Mouse (Mus musculus): Measurements from ENCODE around the gene 2410137M14Rik. TPM values are rescaled to one million over a fixed set of nuclear protein-coding genes. Genes with fewer than 3 reads are reported as not detected.

2410137M14Rik gene
- total and polyA plus RNA-seq, 2 experiments from 2014 or later = 0.18 TPM; not detected in 1

DNA sequence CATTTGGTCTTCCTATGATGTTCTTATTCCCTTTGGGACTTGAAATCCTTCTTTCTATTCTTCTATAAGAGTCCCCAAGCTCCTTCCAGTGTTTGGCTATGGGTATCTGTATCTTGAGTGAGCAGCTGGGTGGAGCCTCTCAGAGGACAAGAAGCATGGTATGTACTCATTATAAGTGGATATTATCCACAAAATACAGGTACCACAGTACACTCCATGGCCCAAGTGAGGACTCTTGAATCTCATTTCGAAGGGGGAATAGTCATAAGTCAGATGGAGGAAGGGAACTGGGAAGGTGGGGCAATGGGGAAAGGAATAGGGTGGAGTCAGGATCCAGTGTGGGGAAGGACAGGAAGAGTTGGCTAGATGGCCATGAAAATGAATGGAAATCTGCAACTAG lies 28.0 kb downstream of the 2410137M14Rik start:
- H3K27me3 ChIP-seq (ENCODE audit: control insufficient read depth, insufficient read depth, low read length) = no peaks in the 10 kb centered on the region
- no peak overlapping the region for H3K27ac ChIP-seq (ENCODE audit: low read depth)
- no peak overlapping the region for H3K4me2 ChIP-seq (ENCODE audit: low read depth, low read length)
- DNase-seq (ENCODE audit: low spot score) = no peak
- peaks cover 8% of the 10 kb centered on the region; the same call in 1 of the 2 replicates for H3K4me1 ChIP-seq (ENCODE audit: control insufficient read depth, insufficient read depth)
- ATAC-seq (ENCODE audit: insufficient read depth, low read depth) = no peak
- H3K9ac ChIP-seq (replicated peaks; ENCODE audit: low read depth, low read length) = no peak overlapping the region
- H3K9me3 ChIP-seq (replicated peaks; ENCODE audit: control insufficient read depth, low read length) = no peaks in the 10 kb centered on the region
- peaks cover 30% of the 10 kb centered on the region for H3K36me3 ChIP-seq (replicated peaks; ENCODE audit: control insufficient read depth, insufficient read depth, low read length)
- no peak for TF ChIP-seq EP300 (IDR thresholded peaks at IDR 0.05; ENCODE audit: low read depth)
- TF ChIP-seq CTCF (IDR thresholded peaks at IDR 0.05; ENCODE audit: low read depth) = no peak
- H3K4me3 ChIP-seq (ENCODE audit: low read depth, low read length) = no peak overlapping the region
- 88% methylated on average over 1 of the region's 1 CpGs for WGBS

DNA sequence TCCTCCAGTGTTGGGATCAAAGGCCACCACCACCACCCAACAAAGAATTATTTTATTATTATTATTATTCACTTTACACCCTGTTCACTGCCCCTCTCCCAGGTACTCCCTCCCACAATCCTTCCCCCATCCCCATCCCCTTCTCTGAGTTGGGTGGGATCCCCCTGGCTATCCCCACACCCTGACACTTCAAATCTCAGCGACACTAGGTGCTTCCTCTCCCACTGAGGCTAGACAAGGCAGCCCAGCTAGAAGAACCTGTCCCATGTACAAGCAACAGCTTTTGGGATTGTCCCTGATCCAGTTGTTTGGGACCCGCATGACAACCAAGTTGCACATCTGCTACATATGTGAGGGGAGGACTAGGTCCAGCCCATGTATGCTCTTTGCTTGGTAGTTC lies 28.4 kb downstream of the 2410137M14Rik start:
- H3K36me3 ChIP-seq (replicated peaks; ENCODE audit: control insufficient read depth, insufficient read depth, low read length) = peaks cover 30% of the 10 kb centered on the region
- no peak overlapping the region for H3K27ac ChIP-seq (ENCODE audit: low read depth)
- H3K4me3 ChIP-seq (ENCODE audit: low read depth, low read length) = no peak overlapping the region
- ATAC-seq (ENCODE audit: insufficient read depth, low read depth) (no peak), DNase-seq (ENCODE audit: low spot score) (no peak)
- TF ChIP-seq CTCF (IDR thresholded peaks at IDR 0.05; ENCODE audit: low read depth) (no peak), EP300 (IDR thresholded peaks at IDR 0.05; ENCODE audit: low read depth) (no peak)
- no peaks in the 10 kb centered on the region for H3K9me3 ChIP-seq (replicated peaks; ENCODE audit: control insufficient read depth, low read length)
- no peak overlapping the region for H3K4me2 ChIP-seq (ENCODE audit: low read depth, low read length)
- H3K4me1 ChIP-seq (ENCODE audit: control insufficient read depth, insufficient read depth) = peaks cover 8% of the 10 kb centered on the region; the same call in 1 of the 2 replicates
- H3K9ac ChIP-seq (replicated peaks; ENCODE audit: low read depth, low read length) = no peak overlapping the region
- WGBS = 84% methylated on average over 2 of the region's 2 CpGs
- no peaks in the 10 kb centered on the region for H3K27me3 ChIP-seq (ENCODE audit: control insufficient read depth, insufficient read depth, low read length)

DNA sequence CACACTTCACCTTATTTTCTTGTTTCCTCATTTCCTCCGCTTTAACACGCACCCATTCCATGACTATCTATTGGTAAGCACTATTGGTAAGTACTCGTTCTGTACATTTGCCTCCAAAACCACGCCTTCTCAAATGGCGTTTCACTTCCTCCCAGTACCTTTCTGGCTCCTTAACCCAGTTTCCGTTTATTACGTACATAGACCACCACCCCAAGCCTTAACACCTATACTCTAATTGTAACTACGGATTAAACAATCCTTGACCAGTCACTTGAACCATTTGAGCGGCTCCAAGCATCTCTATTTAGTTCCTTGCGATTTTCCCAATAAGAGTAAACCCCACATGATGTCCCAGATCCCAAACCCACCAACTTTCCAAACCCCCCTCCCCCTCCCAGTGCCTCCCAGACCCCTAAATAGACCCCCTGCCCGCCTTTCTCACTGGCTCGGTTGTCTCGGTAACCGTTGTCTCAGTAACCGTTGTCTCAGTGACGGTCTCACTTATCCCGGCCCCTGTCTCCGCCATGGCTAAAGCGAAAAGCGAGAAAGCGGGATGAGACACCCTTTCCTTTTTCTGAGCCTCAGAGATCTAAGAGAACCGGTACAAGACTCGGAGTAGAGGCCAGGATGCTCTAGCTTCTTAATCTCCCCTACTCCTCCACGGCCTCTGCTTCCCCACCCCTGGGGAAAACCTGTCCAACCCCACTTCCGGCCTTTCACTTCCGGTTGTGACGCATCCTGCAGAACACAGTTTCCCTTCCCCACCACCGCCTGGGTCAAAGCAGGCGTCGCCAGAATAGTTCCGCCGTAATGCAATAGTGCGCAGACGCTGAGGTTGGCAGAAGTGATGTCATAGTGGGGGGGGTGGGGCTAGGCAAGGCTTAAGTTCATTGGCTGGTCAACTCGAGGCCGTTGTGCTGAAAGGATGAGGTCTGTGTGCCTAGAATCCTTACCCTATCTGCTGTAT lies 29.8 kb downstream of the 2410137M14Rik start, which contains the start of gene Ppp1r11:
Gene Ppp1r11, minus strand, starts transcription at position 761 of the 967 bp plus-strand sequence.
- Histone ChIP-seq H3K4me2 (ENCODE audit: low read depth, low read length) (peak within 1 kb of the TSS; percentile 78), H3K9ac (replicated peaks; ENCODE audit: low read depth, low read length) (peak within 1 kb of the TSS; percentile 53), H3K27ac (ENCODE audit: low read depth) (peak within 1 kb of the TSS; percentile 69), H3K9me3 (replicated peaks; ENCODE audit: control insufficient read depth, low read length) (no peaks in the 10 kb centered on the region), H3K4me3 (ENCODE audit: low read depth, low read length) (peak within 1 kb of the TSS; percentile 62), H3K4me1 (ENCODE audit: control insufficient read depth, insufficient read depth) (peaks cover 19% of the 10 kb centered on the region; the same call in 1 of the 2 replicates), H3K36me3 (replicated peaks; ENCODE audit: control insufficient read depth, insufficient read depth, low read length) (peaks cover 27% of the 10 kb centered on the region), H3K27me3 (ENCODE audit: control insufficient read depth, insufficient read depth, low read length) (peaks cover 5% of the 10 kb centered on the region)
- ATAC-seq (ENCODE audit: insufficient read depth, low read depth) (peak; percentile 99), DNase-seq (ENCODE audit: low spot score) (peak; percentile 98)
- TF ChIP-seq EP300 (IDR thresholded peaks at IDR 0.05; ENCODE audit: low read depth) (peak; percentile 76; the same call in 1 of the 2 replicates), CTCF (IDR thresholded peaks at IDR 0.05; ENCODE audit: low read depth) (no peak)
- WGBS = 2% methylated on average over 36 of the region's 36 CpGs

DNA sequence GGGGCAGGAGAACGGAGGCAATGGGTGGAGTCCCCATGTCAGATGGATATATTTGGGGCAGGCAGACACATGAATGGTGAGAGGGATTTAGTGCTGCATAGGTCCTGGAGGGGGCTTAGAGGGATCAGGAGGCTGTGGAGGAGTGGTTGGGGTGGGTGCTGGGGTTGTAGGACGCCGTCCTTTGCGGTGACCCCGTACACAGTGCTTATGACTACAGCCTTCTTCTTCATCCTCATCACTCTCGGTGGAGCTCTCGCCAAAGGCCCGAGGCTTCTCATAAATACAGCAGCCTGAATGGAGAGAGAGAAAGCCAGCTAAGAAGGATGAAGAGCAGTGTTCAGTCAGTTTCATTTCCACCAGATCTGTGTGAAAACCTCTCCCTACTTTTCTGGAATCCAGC lies 31.8 kb downstream of the 2410137M14Rik start:
- no peak overlapping the region for H3K4me3 ChIP-seq (ENCODE audit: low read depth, low read length)
- TF ChIP-seq EP300 (IDR thresholded peaks at IDR 0.05; ENCODE audit: low read depth) = no peak
- TF ChIP-seq CTCF (IDR thresholded peaks at IDR 0.05; ENCODE audit: low read depth) = no peak
- H3K9ac ChIP-seq (replicated peaks; ENCODE audit: low read depth, low read length) = no peak overlapping the region
- H3K9me3 ChIP-seq (replicated peaks; ENCODE audit: control insufficient read depth, low read length) = no peaks in the 10 kb centered on the region
- no peak overlapping the region for H3K4me2 ChIP-seq (ENCODE audit: low read depth, low read length)
- peaks cover 19% of the 10 kb centered on the region; the same call in 1 of the 2 replicates for H3K4me1 ChIP-seq (ENCODE audit: control insufficient read depth, insufficient read depth)
- WGBS = 85% methylated on average over 8 of the region's 8 CpGs
- no peak for DNase-seq (ENCODE audit: low spot score)
- H3K36me3 ChIP-seq (replicated peaks; ENCODE audit: control insufficient read depth, insufficient read depth, low read length) = peaks cover 13% of the 10 kb centered on the region; the same call in 1 of the 2 replicates
- ATAC-seq (ENCODE audit: insufficient read depth, low read depth) = no peak
- peaks cover 25% of the 10 kb centered on the region for H3K27me3 ChIP-seq (ENCODE audit: control insufficient read depth, insufficient read depth, low read length)
- no peak overlapping the region for H3K27ac ChIP-seq (ENCODE audit: low read depth)

DNA sequence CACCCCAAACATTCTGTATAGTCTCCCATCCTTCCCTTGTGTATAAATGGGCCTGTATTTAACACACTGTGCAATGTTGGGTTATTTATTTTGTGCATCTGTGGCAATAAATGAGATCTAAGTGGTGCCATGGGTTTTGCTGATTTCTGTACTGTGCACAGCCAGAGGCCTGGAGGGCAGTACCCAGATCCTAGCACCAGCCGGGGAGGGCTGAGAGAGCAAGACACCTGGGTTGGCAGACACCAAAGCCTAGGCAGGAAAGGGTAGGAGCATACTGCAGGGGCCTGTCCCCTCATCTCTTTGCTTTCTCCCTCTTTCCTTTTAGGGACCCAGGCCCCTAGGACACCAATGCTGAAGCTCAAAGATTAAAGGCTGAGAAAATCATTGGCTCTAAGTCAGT lies 32.8 kb downstream of the 2410137M14Rik start:
- Histone ChIP-seq H3K4me2 (ENCODE audit: low read depth, low read length) (no peak overlapping the region), H3K27ac (ENCODE audit: low read depth) (no peak overlapping the region), H3K4me1 (ENCODE audit: control insufficient read depth, insufficient read depth) (peaks cover 19% of the 10 kb centered on the region; the same call in 1 of the 2 replicates), H3K4me3 (ENCODE audit: low read depth, low read length) (no peak overlapping the region), H3K36me3 (replicated peaks; ENCODE audit: control insufficient read depth, insufficient read depth, low read length) (peaks cover 13% of the 10 kb centered on the region; the same call in 1 of the 2 replicates), H3K9ac (replicated peaks; ENCODE audit: low read depth, low read length) (no peak overlapping the region), H3K27me3 (ENCODE audit: control insufficient read depth, insufficient read depth, low read length) (peaks cover 35% of the 10 kb centered on the region), H3K9me3 (replicated peaks; ENCODE audit: control insufficient read depth, low read length) (no peaks in the 10 kb centered on the region)
- TF ChIP-seq EP300 (IDR thresholded peaks at IDR 0.05; ENCODE audit: low read depth) (no peak), CTCF (IDR thresholded peaks at IDR 0.05; ENCODE audit: low read depth) (no peak)
- DNase-seq (ENCODE audit: low spot score) = no peak
- WGBS = 83% methylated on average over 1 of the region's 1 CpGs
- no peak for ATAC-seq (ENCODE audit: insufficient read depth, low read depth)

All from heart, postnatal 0 days (tissue).